Mouse (Mus musculus) retina, postnatal 7 days (tissue): ENCODE results near the gene Mapk1ip1l.
"Not testable (repeated sequence)": the region's sequence is repeated elsewhere in the genome, so short reads cannot be mapped to it uniquely, and the experiment has no call there.

Source experiments
- DNase-seq: peaks from one replicate; pipeline ENCODE4 v3.0.0-alpha.2; 2012; ENCODE audit warnings: low read depth, low spot score

The Mapk1ip1l gene

GRCm38 (mm10) chr14:47304814-47305405, 6.8 kb downstream of the Mapk1ip1l start:
- DNase-seq: no peak

- DNase-seq: no peak
Observed at GRCm38 (mm10) chr14:47305933-47306332, 7.9 kb downstream of the Mapk1ip1l start.

- DNase-seq: no peak
Observed at GRCm38 (mm10) chr14:47307669-47308068, 9.6 kb downstream of the Mapk1ip1l start.

GRCm38 (mm10) chr14:47309061-47309460, 11.0 kb downstream of the Mapk1ip1l start:
- no peak for DNase-seq

GRCm38 (mm10) chr14:47310342-47311181, 12.5 kb downstream of the Mapk1ip1l start:
- no peak for DNase-seq

GRCm38 (mm10) chr14:47319362-47319761, 21.3 kb downstream of the Mapk1ip1l start:
- no peak for DNase-seq

GRCm38 (mm10) chr14:47321581-47321980, 23.5 kb downstream of the Mapk1ip1l start:
- not testable (repeated sequence) for DNase-seq

- no peak for DNase-seq
Observed at GRCm38 (mm10) chr14:47325965-47326761, 28.1 kb downstream of the Mapk1ip1l start.

GRCm38 (mm10) chr14:47327347-47327746, 29.3 kb downstream of the Mapk1ip1l start:
- DNase-seq: no peak

GRCm38 (mm10) chr14:47331920-47332319, 33.9 kb downstream of the Mapk1ip1l start:
- DNase-seq: no peak

- peak; percentile 16 for DNase-seq
Observed at GRCm38 (mm10) chr14:47334819-47335218, 36.8 kb downstream of the Mapk1ip1l start.

GRCm38 (mm10) chr14:47335300-47335699, 37.2 kb downstream of the Mapk1ip1l start:
- no peak for DNase-seq

- DNase-seq: no peak
Observed at GRCm38 (mm10) chr14:47340231-47340925, 42.3 kb downstream of the Mapk1ip1l start.

GRCm38 (mm10) chr14:47341811-47342291, 43.8 kb downstream of the Mapk1ip1l start:
- no peak for DNase-seq

- DNase-seq: no peak
Observed at GRCm38 (mm10) chr14:47346715-47347114, 48.6 kb downstream of the Mapk1ip1l start.

GRCm38 (mm10) chr14:47350974-47351373, 52.9 kb downstream of the Mapk1ip1l start:
- DNase-seq: no peak

- no peak for DNase-seq
Observed at GRCm38 (mm10) chr14:47352272-47352671, 54.2 kb downstream of the Mapk1ip1l start.

GRCm38 (mm10) chr14:47353240-47353639, 55.2 kb downstream of the Mapk1ip1l start:
- DNase-seq: no peak

GRCm38 (mm10) chr14:47354111-47354577, 56.1 kb downstream of the Mapk1ip1l start:
- no peak for DNase-seq

GRCm38 (mm10) chr14:47354948-47355347, 56.9 kb downstream of the Mapk1ip1l start:
- no peak for DNase-seq

GRCm38 (mm10) chr14:47356622-47357021, 58.6 kb downstream of the Mapk1ip1l start:
- no peak for DNase-seq
